Mouse (Mus musculus): Measurements from ENCODE around the gene Pbld1. TPM values are rescaled to one million over a fixed set of nuclear protein-coding genes. Genes with fewer than 3 reads are reported as not detected.
"Not testable (repeated sequence)": the region's sequence is repeated elsewhere in the genome, so short reads cannot be mapped to it uniquely, and the experiment has no call there.

Pbld1 gene
- total RNA-seq, 2 experiments from 2014 or later = 5.7 to 7.1 TPM

- DNase-seq (ENCODE audit: low spot score in 2 of 2) = no peak
These were observed 19.9 kb upstream of the Pbld1 start for GRCm38 (mm10) chr10:63039867-63040628.

GRCm38 (mm10) chr10:63043154-63043553 lies 16.8 kb upstream of the Pbld1 start:
- no peak for DNase-seq (ENCODE audit: low spot score in 2 of 2)

- DNase-seq (ENCODE audit: low spot score in 2 of 2) = no peak
These were observed 12.2 kb upstream of the Pbld1 start for GRCm38 (mm10) chr10:63047751-63048150.

- no peak for DNase-seq (ENCODE audit: low spot score in 2 of 2)
These were observed 10.9 kb upstream of the Pbld1 start for GRCm38 (mm10) chr10:63049106-63049505.

GRCm38 (mm10) chr10:63051267-63051666 lies 8.7 kb upstream of the Pbld1 start:
- DNase-seq (ENCODE audit: low spot score in 2 of 2) = no peak

GRCm38 (mm10) chr10:63052011-63052410 lies 8.0 kb upstream of the Pbld1 start:
- DNase-seq (ENCODE audit: low spot score in 2 of 2) = no peak

- DNase-seq (ENCODE audit: low spot score in 2 of 2) = no peak
These were observed 7.0 kb upstream of the Pbld1 start for GRCm38 (mm10) chr10:63053007-63053406.

GRCm38 (mm10) chr10:63054071-63054470 lies 5.9 kb upstream of the Pbld1 start:
- not testable (repeated sequence) for DNase-seq (ENCODE audit: low spot score in 2 of 2)

GRCm38 (mm10) chr10:63054586-63054985 lies 5.4 kb upstream of the Pbld1 start:
- DNase-seq (ENCODE audit: low spot score in 2 of 2) = no peak

- no peak for DNase-seq (ENCODE audit: low spot score in 2 of 2)
These were observed 2.8 kb upstream of the Pbld1 start for GRCm38 (mm10) chr10:63056966-63057750.

GRCm38 (mm10) chr10:63060406-63060805 lies 444 bp downstream of the Pbld1 start:
- no peak for DNase-seq (ENCODE audit: low spot score in 2 of 2)

- DNase-seq (ENCODE audit: low spot score in 2 of 2) = no peak
These were observed 1.3 kb downstream of the Pbld1 start for GRCm38 (mm10) chr10:63061266-63061665.

- DNase-seq (ENCODE audit: low spot score in 2 of 2) = no peak
These were observed 2.7 kb downstream of the Pbld1 start for GRCm38 (mm10) chr10:63062696-63063095.

GRCm38 (mm10) chr10:63063365-63063764 lies 3.4 kb downstream of the Pbld1 start:
- no peak for DNase-seq (ENCODE audit: low spot score in 2 of 2)

- DNase-seq (ENCODE audit: low spot score in 2 of 2) = no peak
These were observed 4.6 kb downstream of the Pbld1 start for GRCm38 (mm10) chr10:63064516-63064915.

- no peak for DNase-seq (ENCODE audit: low spot score in 2 of 2)
These were observed 5.6 kb downstream of the Pbld1 start for GRCm38 (mm10) chr10:63065561-63065960.

- peak; percentile 56 to 60 for DNase-seq (ENCODE audit: low spot score in 2 of 2)
These were observed 6.0 kb downstream of the Pbld1 start for GRCm38 (mm10) chr10:63065988-63066387.

- no peak for DNase-seq (ENCODE audit: low spot score in 2 of 2)
These were observed 26.3 kb downstream of the Pbld1 start for GRCm38 (mm10) chr10:63086304-63086703.

- no peak for DNase-seq (ENCODE audit: low spot score in 2 of 2)
These were observed 29.3 kb downstream of the Pbld1 start for GRCm38 (mm10) chr10:63089103-63089757.

- no peak for DNase-seq (ENCODE audit: low spot score in 2 of 2)
These were observed 30.0 kb downstream of the Pbld1 start for GRCm38 (mm10) chr10:63089758-63090571.

GRCm38 (mm10) chr10:63091915-63092314 lies 32.0 kb downstream of the Pbld1 start:
- DNase-seq (ENCODE audit: low spot score in 2 of 2) = no peak
